Mouse (Mus musculus) mouse trophoblast stem cell (cell line): Measurements from ENCODE around the gene Erv3.

Experiments used
- in situ Hi-C, 2 experiments: fragments of 300-500 bp; cut with MseI, MboI; formaldehyde crosslinking; loops; 2 replicates in 1 of 2; 3 replicates in 1 of 2; pipeline ENCODE4 v1.15.1; 2025

Erv3 gene

GRCm38 (mm10) chr2:131864262-131864796 is 4.8 kb upstream of the Erv3 start:
- in situ Hi-C loops: no loop called here

- in situ Hi-C loops: no loop called here
Measured at GRCm38 (mm10) chr2:131863472-131863871, 3.9 kb upstream of the Erv3 start.

GRCm38 (mm10) chr2:131862617-131863275 is 3.2 kb upstream of the Erv3 start:
- in situ Hi-C loops: no loop called here

- in situ Hi-C loops: no loop called here
Measured at GRCm38 (mm10) chr2:131857838-131858237, 1.7 kb downstream of the Erv3 start.

GRCm38 (mm10) chr2:131853719-131854118 is 5.8 kb downstream of the Erv3 start:
- in situ Hi-C loops: no loop called here

GRCm38 (mm10) chr2:131851333-131852092 is 8.0 kb downstream of the Erv3 start:
- in situ Hi-C loops: no loop called here

- in situ Hi-C loops: no loop called here
Measured at GRCm38 (mm10) chr2:131850047-131850446, 9.5 kb downstream of the Erv3 start.

GRCm38 (mm10) chr2:131847501-131848359 is 11.8 kb downstream of the Erv3 start:
- in situ Hi-C loops: loop anchor here in 1 of 2 experiments (25.0 kb wide), 1 partner anchor 265 kb away; no protein-coding TSS in a partner anchor

GRCm38 (mm10) chr2:131846811-131847210 is 12.7 kb downstream of the Erv3 start:
- in situ Hi-C loops: loop anchor here in 1 of 2 experiments (25.0 kb wide), 1 partner anchor 265 kb away; no protein-coding TSS in a partner anchor

- in situ Hi-C loops: loop anchor here in 1 of 2 experiments (25.0 kb wide), 1 partner anchor 266 kb away; no protein-coding TSS in a partner anchor
Measured at GRCm38 (mm10) chr2:131846132-131846710, 13.3 kb downstream of the Erv3 start.

GRCm38 (mm10) chr2:131845671-131846070 is 13.9 kb downstream of the Erv3 start:
- in situ Hi-C loops: loop anchor here in 1 of 2 experiments (25.0 kb wide), 1 partner anchor 267 kb away; no protein-coding TSS in a partner anchor

- in situ Hi-C loops: loop anchor here in 1 of 2 experiments (25.0 kb wide), 1 partner anchor 270 kb away; no protein-coding TSS in a partner anchor
Measured at GRCm38 (mm10) chr2:131842568-131842967, 17.0 kb downstream of the Erv3 start.

GRCm38 (mm10) chr2:131841321-131841693 is 18.2 kb downstream of the Erv3 start:
- in situ Hi-C loops: loop anchor here in 1 of 2 experiments (25.0 kb wide), 1 partner anchor 271 kb away; no protein-coding TSS in a partner anchor

GRCm38 (mm10) chr2:131840611-131841320 is 18.8 kb downstream of the Erv3 start:
- in situ Hi-C loops: loop anchor here in 1 of 2 experiments (25.0 kb wide), 1 partner anchor 272 kb away; no protein-coding TSS in a partner anchor

- in situ Hi-C loops: loop anchor here (10.0 to 25.0 kb wide), 2 partner anchors 61 to 278 kb away; no protein-coding TSS in a partner anchor
Measured at GRCm38 (mm10) chr2:131834296-131834695, 25.3 kb downstream of the Erv3 start.

GRCm38 (mm10) chr2:131831861-131832260 is 27.7 kb downstream of the Erv3 start:
- in situ Hi-C loops: loop anchor here (10.0 to 25.0 kb wide), 2 partner anchors 63 to 280 kb away; no protein-coding TSS in a partner anchor

GRCm38 (mm10) chr2:131830945-131831344 is 28.6 kb downstream of the Erv3 start:
- in situ Hi-C loops: loop anchor here (10.0 to 25.0 kb wide), 2 partner anchors 64 to 281 kb away; no protein-coding TSS in a partner anchor

- in situ Hi-C loops: loop anchor here (10.0 to 25.0 kb wide), 2 partner anchors 284 to 287 kb away; no protein-coding TSS in a partner anchor
Measured at GRCm38 (mm10) chr2:131827999-131828975, 31.3 kb downstream of the Erv3 start.
